Mouse (Mus musculus): ENCODE results near the gene Hmgcl.

GRCm38 (mm10) chr4:135965113-135965512 lies 18.9 kb downstream of the Hmgcl start:
- no peak for TF ChIP-seq POLR2A (IDR thresholded peaks at IDR 0.05; ENCODE audit: insufficient read depth, low read depth, low read length)
- TF ChIP-seq CTCF (IDR thresholded peaks at IDR 0.05), result no peak
- no peak for TF ChIP-seq EP300 (IDR thresholded peaks at IDR 0.05; ENCODE audit: insufficient read depth, low read depth, low read length)

Data from heart, adult 2 months (tissue).